Mouse (Mus musculus): Measurements from ENCODE around the gene Gm10309. TPM values are rescaled to one million over a fixed set of nuclear protein-coding genes. Genes with fewer than 3 reads are reported as not detected.
"Not testable (repeated sequence)": the region's sequence is repeated elsewhere in the genome, so short reads cannot be mapped to it uniquely, and the experiment has no call there.

Gene Gm10309
- total RNA-seq, 4 experiments from 2014 or later = not detected

GRCm38 (mm10) chr17:86509871-86510270, 4.8 kb upstream of the Gm10309 start:
- DNase-seq (ENCODE audit: low spot score) = no peak

GRCm38 (mm10) chr17:86508212-86508490, 3.1 kb upstream of the Gm10309 start:
- DNase-seq (ENCODE audit: low spot score) = no peak

- DNase-seq (ENCODE audit: low spot score) = peak; percentile 62
These were observed 2.5 kb upstream of the Gm10309 start for GRCm38 (mm10) chr17:86507342-86508211.

- DNase-seq (ENCODE audit: low spot score) = no peak
These were observed 1.8 kb upstream of the Gm10309 start for GRCm38 (mm10) chr17:86506881-86507280.

- DNase-seq (ENCODE audit: low spot score) = no peak
These were observed 1.7 kb downstream of the Gm10309 start for GRCm38 (mm10) chr17:86503208-86503897.

- no peak for DNase-seq (ENCODE audit: low spot score)
These were observed 3.6 kb downstream of the Gm10309 start for GRCm38 (mm10) chr17:86501393-86501792.

- DNase-seq (ENCODE audit: low spot score) = peak; percentile 53
These were observed 5.5 kb downstream of the Gm10309 start for GRCm38 (mm10) chr17:86499359-86500045.

- DNase-seq (ENCODE audit: low spot score) = no peak
These were observed 7.7 kb downstream of the Gm10309 start for GRCm38 (mm10) chr17:86497302-86497701.

GRCm38 (mm10) chr17:86496123-86496771, 8.8 kb downstream of the Gm10309 start:
- DNase-seq (ENCODE audit: low spot score) = no peak

- no peak for DNase-seq (ENCODE audit: low spot score)
These were observed 10.1 kb downstream of the Gm10309 start for GRCm38 (mm10) chr17:86494895-86495294.

- DNase-seq (ENCODE audit: low spot score) = no peak
These were observed 10.5 kb downstream of the Gm10309 start for GRCm38 (mm10) chr17:86494494-86494893.

GRCm38 (mm10) chr17:86493891-86494420, 11.1 kb downstream of the Gm10309 start:
- no peak for DNase-seq (ENCODE audit: low spot score)

- no peak for DNase-seq (ENCODE audit: low spot score)
These were observed 12.7 kb downstream of the Gm10309 start for GRCm38 (mm10) chr17:86492376-86492775.

- no peak for DNase-seq (ENCODE audit: low spot score)
These were observed 15.2 kb downstream of the Gm10309 start for GRCm38 (mm10) chr17:86489827-86490226.

- DNase-seq (ENCODE audit: low spot score) = no peak
These were observed 17.6 kb downstream of the Gm10309 start for GRCm38 (mm10) chr17:86487450-86487849.

- DNase-seq (ENCODE audit: low spot score) = no peak
These were observed 18.4 kb downstream of the Gm10309 start for GRCm38 (mm10) chr17:86486657-86487056.

GRCm38 (mm10) chr17:86484087-86484737, 20.8 kb downstream of the Gm10309 start:
- peak; percentile 91 for DNase-seq (ENCODE audit: low spot score)

GRCm38 (mm10) chr17:86482675-86483074, 22.4 kb downstream of the Gm10309 start:
- DNase-seq (ENCODE audit: low spot score) = no peak

GRCm38 (mm10) chr17:86479406-86479805, 25.6 kb downstream of the Gm10309 start:
- no peak for DNase-seq (ENCODE audit: low spot score)

GRCm38 (mm10) chr17:86477401-86477800, 27.6 kb downstream of the Gm10309 start:
- DNase-seq (ENCODE audit: low spot score) = not testable (repeated sequence)

GRCm38 (mm10) chr17:86476674-86477073, 28.4 kb downstream of the Gm10309 start:
- no peak for DNase-seq (ENCODE audit: low spot score)
